Mouse (Mus musculus) limb, embryonic 13.5 days (tissue): ENCODE results near the gene Tox2. TPM values are rescaled to one million over a fixed set of nuclear protein-coding genes. Genes with fewer than 3 reads are reported as not detected.

Source experiments
- ATAC-seq: fragments of 200-750 bp; cut with Nextera tagmentation; 2 replicates; pipeline ENCODE4 v1.8.0; 2017; ENCODE audit warnings: low read depth, moderate number of reproducible peaks, moderate TSS enrichment; ENCODE audit not compliant: low FRiP score
- H3K27ac ChIP-seq: fragments of 300-500 bp; sonication (generic); 2 replicates; pipeline ENCODE4 v1.5.1; 2015; ENCODE audit warnings: inconsistent platforms, mild to moderate bottlenecking, moderate library complexity
- H3K27me3 ChIP-seq: fragments of 300-500 bp; sonication (generic); 2 replicates; pipeline ENCODE4 v1.6.1; 2015; ENCODE audit warnings: mild to moderate bottlenecking, inconsistent platforms
- H3K36me3 ChIP-seq: fragments of 300-500 bp; sonication (generic); 2 replicates; pipeline ENCODE4 v1.6.1; 2015; ENCODE audit warnings: inconsistent platforms, mild to moderate bottlenecking, moderate library complexity
- H3K4me1 ChIP-seq: fragments of 300-500 bp; sonication (generic); 2 replicates; pipeline ENCODE4 v1.6.1; 2015; ENCODE audit warnings: inconsistent platforms
- H3K4me2 ChIP-seq: fragments of 300-500 bp; sonication (generic); replicated peaks from 2 replicates; pipeline ENCODE4 v1.6.1; 2015; ENCODE audit warnings: inconsistent platforms, mild to moderate bottlenecking, moderate library complexity
- H3K4me3 ChIP-seq: fragments of 300-500 bp; sonication (generic); 2 replicates; pipeline ENCODE4 v1.5.1; 2015; ENCODE audit warnings: moderate library complexity, mild to moderate bottlenecking, inconsistent platforms
- H3K9ac ChIP-seq: fragments of 300-500 bp; sonication (generic); 2 replicates; pipeline ENCODE4 v1.6.1; 2015; ENCODE audit warnings: mild to moderate bottlenecking, inconsistent platforms
- H3K9me3 ChIP-seq: fragments of 300-500 bp; sonication (generic); 2 replicates; pipeline ENCODE4 v1.6.1; 2016; ENCODE audit warnings: inconsistent platforms
- WGBS: fragments of 180-500 bp; shearing (Covaris S2); methylation state at CpG from one replicate; pipeline ENCODE4 v1.1.7; 2015; 5-methylcytosine and 5-hydroxymethylcytosine counted together
- polyA plus RNA-seq: library from polyadenylated mRNA; unstranded; fragments of >200 nt; fragmentation: Nextera tagmentation; extraction: Ambion mirVana; gene quantifications from 2 replicates; pipeline ENCODE4 v1.2.1, GENCODE M21; 2015

Tox2 gene
- polyA plus RNA-seq, 1 experiment from 2014 or later, result 4.5 TPM

DNA sequence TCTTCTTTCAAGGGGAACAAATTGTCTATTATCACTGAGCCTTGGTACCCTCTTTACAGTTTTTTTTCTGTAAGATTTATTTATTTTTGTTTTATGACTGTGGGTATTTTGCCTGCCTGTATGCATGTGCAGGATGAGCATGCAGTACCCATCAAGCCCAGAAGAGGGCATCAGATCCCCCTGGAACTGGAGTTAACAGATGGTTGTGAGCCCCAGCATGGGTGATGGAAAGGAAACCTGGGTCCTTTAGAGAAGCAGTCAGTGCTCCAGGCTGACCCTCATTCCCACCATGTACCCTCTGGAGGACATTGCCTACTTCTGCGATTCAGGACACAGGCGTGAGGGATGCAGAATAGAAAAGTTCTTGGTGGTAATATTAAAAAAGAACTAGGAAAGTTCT is 4.4 kb downstream of the Tox2 start:
- H3K27ac ChIP-seq, result no peak overlapping the region
- no peak for ATAC-seq
- peaks cover 3% of the 10 kb centered on the region for H3K9me3 ChIP-seq
- H3K4me3 ChIP-seq, result no peak overlapping the region
- no peak overlapping the region for H3K9ac ChIP-seq
- H3K4me1 ChIP-seq, result peaks cover 42% of the 10 kb centered on the region
- no peaks in the 10 kb centered on the region for H3K36me3 ChIP-seq
- H3K27me3 ChIP-seq, result peaks cover 68% of the 10 kb centered on the region
- H3K4me2 ChIP-seq, result no peak overlapping the region
- 92% methylated on average over 2 of the region's 2 CpGs for WGBS

DNA sequence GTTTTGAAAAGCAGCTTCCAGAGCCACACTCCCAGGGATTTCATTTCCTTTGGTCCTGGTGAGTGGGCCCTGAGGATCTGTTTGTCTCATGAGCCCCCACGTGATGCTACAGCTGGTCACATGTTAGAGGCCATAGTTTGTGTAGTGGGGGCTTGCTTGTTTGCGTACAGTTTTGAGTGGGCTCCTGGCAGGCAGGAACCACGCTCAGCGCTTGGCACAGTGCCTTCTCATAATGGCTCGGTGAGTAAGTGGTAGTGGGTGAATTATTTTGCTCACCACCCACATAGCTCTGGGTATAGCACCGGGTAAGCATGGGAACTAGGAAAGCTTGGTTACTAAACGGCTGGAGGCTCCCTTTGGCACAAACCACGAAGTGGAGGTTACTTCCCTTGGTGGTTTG is 6.2 kb downstream of the Tox2 start:
- ATAC-seq, result no peak
- no peak overlapping the region for H3K27ac ChIP-seq
- H3K36me3 ChIP-seq, result no peaks in the 10 kb centered on the region
- H3K27me3 ChIP-seq, result peaks cover 50% of the 10 kb centered on the region
- WGBS, result 76% methylated on average over 8 of the region's 8 CpGs
- H3K4me1 ChIP-seq, result peaks cover 24% of the 10 kb centered on the region
- no peak overlapping the region for H3K4me2 ChIP-seq
- no peak overlapping the region for H3K4me3 ChIP-seq
- no peak overlapping the region for H3K9ac ChIP-seq
- H3K9me3 ChIP-seq, result peaks cover 3% of the 10 kb centered on the region

DNA sequence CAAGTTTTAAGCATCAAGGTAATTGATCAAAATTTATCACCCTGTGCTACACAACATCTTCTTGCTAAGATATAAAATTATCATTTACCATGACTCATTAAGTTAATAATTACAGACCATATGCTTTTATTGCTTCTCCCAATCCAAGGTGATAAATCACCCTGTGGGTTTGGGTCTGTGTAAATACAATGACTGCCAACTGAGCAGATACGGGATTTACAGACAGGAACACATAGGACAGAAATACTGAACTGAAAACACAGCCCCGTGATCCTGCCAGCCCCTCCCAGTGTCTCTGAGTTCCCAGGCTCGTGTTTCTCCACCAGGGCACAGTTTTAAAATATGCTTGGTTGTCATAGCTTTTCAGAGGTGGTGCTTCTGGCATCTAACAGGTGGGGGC is 10.2 kb downstream of the Tox2 start:
- WGBS, result 25% methylated on average over 3 of the region's 3 CpGs
- Histone ChIP-seq H3K9me3 (no peaks in the 10 kb centered on the region), H3K4me3 (no peak overlapping the region), H3K27me3 (peaks cover 22% of the 10 kb centered on the region; the same call in 1 of the 2 replicates), H3K9ac (no peak overlapping the region), H3K4me2 (no peak overlapping the region), H3K27ac (no peak overlapping the region), H3K36me3 (no peaks in the 10 kb centered on the region), H3K4me1 (peaks cover 12% of the 10 kb centered on the region; the same call in 1 of the 2 replicates)
- no peak for ATAC-seq

DNA sequence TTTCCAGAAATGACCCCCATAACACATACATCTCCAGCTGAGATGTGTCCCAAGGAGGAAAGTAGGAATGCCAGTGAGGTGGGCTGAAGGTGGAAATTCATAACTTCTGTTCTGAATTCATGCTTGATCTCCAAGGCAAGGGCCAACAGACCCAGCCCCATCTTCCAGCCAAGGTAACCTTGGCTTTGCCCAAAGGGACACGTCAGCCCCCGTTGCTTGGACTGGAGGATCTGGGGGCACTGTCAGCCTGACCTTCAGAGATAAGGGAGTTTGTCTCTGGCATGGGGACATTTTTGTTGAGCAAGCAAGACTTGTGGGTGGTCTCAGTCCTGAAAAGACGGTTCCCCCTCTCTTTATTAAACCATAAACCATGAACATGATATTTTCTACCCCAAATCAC is 15.2 kb downstream of the Tox2 start:
- no peak for ATAC-seq
- Histone ChIP-seq H3K27me3 (peaks cover 16% of the 10 kb centered on the region; the same call in 1 of the 2 replicates), H3K4me1 (peaks cover 4% of the 10 kb centered on the region; the same call in 1 of the 2 replicates), H3K27ac (no peak overlapping the region), H3K9me3 (no peaks in the 10 kb centered on the region), H3K36me3 (no peaks in the 10 kb centered on the region), H3K4me3 (no peak overlapping the region), H3K9ac (no peak overlapping the region), H3K4me2 (no peak overlapping the region)
- 65% methylated on average over 3 of the region's 3 CpGs for WGBS

DNA sequence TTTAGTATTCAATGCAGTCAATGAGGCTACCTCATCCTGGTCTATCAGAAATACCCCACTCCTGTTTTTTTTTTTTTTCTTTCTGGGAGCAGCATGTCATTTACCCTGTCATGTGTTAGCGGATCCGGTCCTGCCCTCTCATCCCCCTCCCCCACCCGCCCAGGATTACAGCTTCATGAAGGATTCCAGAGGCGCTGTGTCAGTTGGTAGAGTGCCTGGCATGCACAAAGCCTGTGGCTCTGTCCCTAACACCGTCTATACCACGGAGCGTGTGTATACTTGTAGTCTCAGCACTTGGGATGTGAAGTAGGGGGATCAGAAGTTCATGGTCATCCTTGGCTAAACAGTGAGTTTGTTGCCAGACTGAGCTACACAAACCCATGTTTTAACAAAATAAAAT is 15.6 kb downstream of the Tox2 start:
- Histone ChIP-seq H3K4me2 (no peak overlapping the region), H3K4me1 (peaks cover 4% of the 10 kb centered on the region; the same call in 1 of the 2 replicates), H3K4me3 (no peak overlapping the region), H3K36me3 (no peaks in the 10 kb centered on the region), H3K27me3 (peaks cover 16% of the 10 kb centered on the region; the same call in 1 of the 2 replicates), H3K27ac (no peak overlapping the region), H3K9ac (no peak overlapping the region), H3K9me3 (no peaks in the 10 kb centered on the region)
- 70% methylated on average over 7 of the region's 7 CpGs for WGBS
- no peak for ATAC-seq

DNA sequence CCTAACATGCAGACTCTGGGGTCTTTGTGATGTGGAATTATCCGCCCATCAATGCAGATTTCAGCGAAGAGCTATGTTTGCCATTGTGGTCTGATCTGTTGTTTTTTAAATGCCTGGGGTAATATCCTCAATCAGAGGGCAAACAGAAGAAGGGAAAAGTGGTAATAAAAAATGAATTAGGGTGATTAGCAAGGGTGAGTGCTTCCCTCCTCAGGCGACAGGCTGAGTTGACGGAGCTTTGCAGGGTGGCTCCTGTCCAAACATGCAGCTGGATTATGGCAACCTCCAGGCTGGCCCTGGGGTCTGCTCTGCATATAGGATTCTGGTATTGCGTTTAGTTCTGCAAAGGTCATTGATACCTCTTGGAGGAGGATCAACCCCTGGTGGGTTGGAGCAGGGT is 16.5 kb downstream of the Tox2 start:
- H3K27me3 ChIP-seq, result peaks cover 17% of the 10 kb centered on the region; the same call in 1 of the 2 replicates
- H3K4me3 ChIP-seq, result no peak overlapping the region
- WGBS, result 51% methylated on average over 5 of the region's 5 CpGs
- no peak overlapping the region for H3K9ac ChIP-seq
- no peaks in the 10 kb centered on the region for H3K36me3 ChIP-seq
- no peak overlapping the region for H3K27ac ChIP-seq
- no peak overlapping the region for H3K4me2 ChIP-seq
- peaks cover 4% of the 10 kb centered on the region; the same call in 1 of the 2 replicates for H3K4me1 ChIP-seq
- no peak for ATAC-seq
- no peaks in the 10 kb centered on the region for H3K9me3 ChIP-seq

DNA sequence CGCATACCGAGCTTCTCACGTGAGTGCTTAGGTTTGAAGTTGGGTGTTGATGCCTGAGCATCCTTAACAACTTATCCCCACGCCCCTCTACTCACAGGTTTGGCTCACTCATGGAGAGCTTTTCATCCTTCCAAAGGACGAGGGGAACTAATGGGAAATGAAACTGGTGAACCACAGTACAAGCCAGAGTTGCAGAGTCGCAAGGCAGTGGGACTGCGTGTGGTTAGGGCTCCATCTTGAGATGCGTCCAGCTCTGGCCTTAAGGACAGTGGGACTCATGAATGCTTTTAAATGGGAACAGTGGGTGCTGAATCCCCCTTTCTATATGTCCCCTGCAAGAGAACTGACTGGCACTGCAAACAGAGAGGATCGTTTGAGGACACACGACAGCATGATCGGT is 17.8 kb downstream of the Tox2 start:
- Histone ChIP-seq H3K27me3 (peaks cover 13% of the 10 kb centered on the region), H3K9ac (no peak overlapping the region), H3K4me1 (peaks cover 9% of the 10 kb centered on the region; the same call in 1 of the 2 replicates), H3K36me3 (no peaks in the 10 kb centered on the region), H3K4me3 (no peak overlapping the region), H3K4me2 (no peak overlapping the region), H3K9me3 (no peaks in the 10 kb centered on the region), H3K27ac (no peak overlapping the region)
- 89% methylated on average over 11 of the region's 11 CpGs for WGBS
- ATAC-seq, result no peak

DNA sequence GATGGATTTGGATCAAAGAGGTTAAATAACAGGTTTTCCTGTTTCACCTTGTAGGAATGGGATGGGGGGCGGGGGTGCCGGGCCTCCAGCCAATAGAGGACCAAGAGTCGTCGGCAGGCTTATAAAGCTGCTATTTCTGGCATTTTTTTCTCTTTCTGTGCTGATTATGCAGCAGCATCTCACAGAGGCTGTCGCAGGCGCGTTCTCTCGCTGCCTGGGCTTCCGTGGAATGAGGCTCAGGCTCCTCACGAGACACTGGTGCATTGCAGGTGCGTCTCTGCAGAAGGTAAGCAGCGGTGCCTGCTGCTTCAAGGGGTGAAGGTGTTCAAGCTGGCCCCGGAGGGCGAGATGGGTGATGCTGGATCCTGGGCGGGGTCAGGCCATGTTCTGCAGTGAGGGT is 22.4 kb downstream of the Tox2 start:
- Histone ChIP-seq H3K27me3 (peaks cover 21% of the 10 kb centered on the region), H3K36me3 (no peaks in the 10 kb centered on the region), H3K27ac (no peak overlapping the region), H3K4me1 (peaks cover 11% of the 10 kb centered on the region), H3K9me3 (no peaks in the 10 kb centered on the region), H3K4me3 (no peak overlapping the region), H3K9ac (no peak overlapping the region), H3K4me2 (no peak overlapping the region)
- ATAC-seq, result no peak
- 77% methylated on average over 15 of the region's 15 CpGs for WGBS

DNA sequence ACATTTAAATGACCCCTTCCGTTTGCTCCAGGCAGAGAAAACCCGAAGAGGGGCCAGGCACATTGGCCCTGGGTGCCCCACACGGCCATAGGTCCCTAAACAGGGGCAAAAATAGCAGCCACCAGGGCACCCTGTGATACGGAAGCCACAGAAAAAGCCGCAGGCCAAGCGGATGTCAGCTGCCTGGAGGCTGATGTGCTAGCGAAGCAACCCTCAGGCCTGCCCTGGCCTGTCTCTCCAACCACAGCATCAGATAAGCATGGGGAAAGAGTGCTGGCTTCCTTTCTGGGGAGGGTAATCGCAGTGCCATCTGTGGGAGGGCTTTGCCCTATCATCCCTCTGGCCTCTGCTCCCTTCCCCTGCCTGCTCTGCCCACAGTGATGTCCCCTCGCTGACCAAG is 26.1 kb downstream of the Tox2 start:
- no peak overlapping the region for H3K4me2 ChIP-seq
- H3K36me3 ChIP-seq, result no peaks in the 10 kb centered on the region
- H3K4me1 ChIP-seq, result peaks cover 11% of the 10 kb centered on the region
- H3K27ac ChIP-seq, result no peak overlapping the region
- 77% methylated on average over 9 of the region's 9 CpGs for WGBS
- peaks cover 16% of the 10 kb centered on the region for H3K27me3 ChIP-seq
- H3K9me3 ChIP-seq, result no peaks in the 10 kb centered on the region
- ATAC-seq, result no peak
- no peak overlapping the region for H3K4me3 ChIP-seq
- H3K9ac ChIP-seq, result 0 out of 2 replicates have a peak overlapping the region, but pooled peaks have one; percentile 19

DNA sequence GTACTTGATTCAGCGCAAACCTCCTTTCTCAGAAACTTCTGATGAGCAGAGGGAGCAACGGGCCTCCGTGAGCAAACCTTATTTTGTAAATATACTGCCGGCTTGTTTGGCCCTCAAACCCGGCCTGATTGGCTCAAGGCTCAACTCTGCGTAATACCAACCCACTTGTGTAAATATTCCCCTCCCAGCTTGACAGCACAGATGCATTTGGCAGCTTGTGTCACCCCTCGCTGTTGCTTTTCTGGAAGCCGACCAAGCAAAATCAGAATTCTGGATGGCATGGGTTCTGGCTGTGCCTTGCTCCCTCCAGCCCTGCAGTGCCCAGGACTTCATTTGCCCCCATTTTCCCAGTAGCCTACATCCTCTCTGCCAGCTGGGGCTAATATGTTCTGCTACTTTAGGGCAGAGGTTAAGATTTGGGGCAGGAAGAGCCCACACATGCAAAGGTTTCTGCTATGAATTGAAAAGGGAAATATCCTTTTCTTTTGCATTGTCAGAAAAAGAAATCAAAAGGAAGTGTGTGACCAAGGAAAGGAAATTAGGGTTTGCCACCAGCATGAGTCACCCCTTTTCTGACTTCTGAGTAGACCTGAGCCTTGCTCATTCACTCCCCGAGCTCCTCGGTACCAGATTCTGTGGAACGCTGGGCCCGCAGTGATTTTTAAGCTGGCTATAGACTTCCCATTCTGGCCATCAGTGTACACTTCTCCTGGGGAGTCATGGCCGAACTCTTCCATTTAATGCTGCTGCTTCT is 29.0 kb downstream of the Tox2 start:
- Histone ChIP-seq H3K4me2 (no peak overlapping the region), H3K4me3 (no peak overlapping the region), H3K27ac (no peak overlapping the region), H3K4me1 (peaks cover 6% of the 10 kb centered on the region; the same call in 1 of the 2 replicates), H3K9ac (no peak overlapping the region), H3K27me3 (peaks cover 11% of the 10 kb centered on the region), H3K9me3 (no peaks in the 10 kb centered on the region), H3K36me3 (no peaks in the 10 kb centered on the region)
- 78% methylated on average over 13 of the region's 13 CpGs for WGBS
- no peak for ATAC-seq

DNA sequence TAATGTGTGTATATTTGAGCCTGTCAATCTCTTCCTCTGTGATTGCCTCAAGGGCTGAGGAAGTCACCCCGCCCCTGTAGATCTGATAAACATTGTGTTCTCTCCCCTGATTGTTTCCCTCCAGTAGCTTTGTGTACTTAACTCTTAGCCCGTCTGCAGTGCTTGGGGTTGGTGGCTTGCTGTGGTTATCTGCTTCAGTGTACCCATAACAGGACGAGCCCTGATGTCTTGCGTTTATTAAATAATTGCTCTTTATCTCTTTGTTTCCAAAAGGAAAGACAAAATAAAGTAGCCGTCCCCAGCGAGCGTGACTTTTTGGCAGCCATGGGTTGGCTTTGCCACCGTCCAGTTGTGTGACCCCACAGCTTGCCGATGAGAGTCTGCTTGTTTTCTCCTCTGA is 30.7 kb downstream of the Tox2 start:
- no peak for ATAC-seq
- Histone ChIP-seq H3K4me1 (0 out of 2 replicates have a peak, but pooled peaks cover 5% of the 10 kb centered on the region), H3K9me3 (no peaks in the 10 kb centered on the region), H3K27ac (no peak overlapping the region), H3K4me3 (no peak overlapping the region), H3K9ac (no peak overlapping the region), H3K27me3 (peaks cover 6% of the 10 kb centered on the region), H3K4me2 (no peak overlapping the region), H3K36me3 (no peaks in the 10 kb centered on the region)
- 82% methylated on average over 9 of the region's 9 CpGs for WGBS

DNA sequence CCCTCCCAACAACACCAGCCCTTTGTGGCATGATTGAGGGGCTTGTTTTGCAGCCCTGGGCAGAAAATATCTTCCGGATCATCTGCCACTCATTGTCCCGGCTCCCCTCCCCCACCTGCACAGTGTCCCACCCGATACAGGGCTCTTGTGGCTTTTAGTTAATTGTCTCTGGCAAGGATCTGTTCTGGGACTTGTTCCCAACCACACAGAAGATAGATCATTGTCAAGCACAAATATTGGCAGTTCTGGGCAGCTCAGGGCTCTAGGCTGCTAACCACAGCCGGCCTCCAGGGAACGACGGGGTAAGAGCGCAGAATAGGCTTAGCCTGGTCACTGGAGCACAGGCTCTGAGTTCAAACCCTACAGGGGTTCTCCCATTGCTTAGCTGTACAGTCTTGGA is 33.1 kb downstream of the Tox2 start:
- ATAC-seq, result no peak
- no peak overlapping the region for H3K4me2 ChIP-seq
- H3K36me3 ChIP-seq, result no peaks in the 10 kb centered on the region
- WGBS, result 61% methylated on average over 7 of the region's 7 CpGs
- peaks cover 4% of the 10 kb centered on the region for H3K27me3 ChIP-seq
- 0 out of 2 replicates have a peak, but pooled peaks cover 5% of the 10 kb centered on the region for H3K4me1 ChIP-seq
- no peak overlapping the region for H3K27ac ChIP-seq
- no peaks in the 10 kb centered on the region for H3K9me3 ChIP-seq
- H3K9ac ChIP-seq, result no peak overlapping the region
- H3K4me3 ChIP-seq, result no peak overlapping the region
